Mouse (Mus musculus): Measurements from ENCODE around the gene Ccdc97. TPM values are rescaled to one million over a fixed set of nuclear protein-coding genes. Genes with fewer than 3 reads are reported as not detected.

Ccdc97 gene
- polyA plus RNA-seq, 1 experiment from 2014 or later: 24.6 TPM

DNA sequence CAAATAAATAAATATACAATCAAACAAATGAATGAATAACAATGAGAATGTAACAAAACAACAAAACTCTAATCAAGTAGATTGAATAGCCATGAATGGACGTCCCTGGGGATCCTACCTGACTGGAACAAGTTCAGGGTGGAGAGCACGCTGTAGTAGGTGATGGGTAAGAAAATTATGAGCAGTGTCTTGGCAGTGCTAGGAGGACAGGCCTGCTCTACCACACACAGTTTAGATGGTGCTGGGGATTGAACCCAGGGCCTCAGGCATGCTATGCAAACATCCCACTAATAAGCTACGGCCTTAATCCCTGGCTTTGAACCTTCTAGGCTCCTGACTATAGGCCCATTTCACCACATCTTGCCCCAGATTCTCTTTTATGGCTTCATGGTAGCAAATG, 1.4 kb downstream of the Ccdc97 start:
- no peak for ATAC-seq (ENCODE audit: low FRiP score, low read depth)
- Histone ChIP-seq H3K4me3 (peak overlapping the region; percentile 66), H3K4me1 (peaks cover 20% of the 10 kb centered on the region)

DNA sequence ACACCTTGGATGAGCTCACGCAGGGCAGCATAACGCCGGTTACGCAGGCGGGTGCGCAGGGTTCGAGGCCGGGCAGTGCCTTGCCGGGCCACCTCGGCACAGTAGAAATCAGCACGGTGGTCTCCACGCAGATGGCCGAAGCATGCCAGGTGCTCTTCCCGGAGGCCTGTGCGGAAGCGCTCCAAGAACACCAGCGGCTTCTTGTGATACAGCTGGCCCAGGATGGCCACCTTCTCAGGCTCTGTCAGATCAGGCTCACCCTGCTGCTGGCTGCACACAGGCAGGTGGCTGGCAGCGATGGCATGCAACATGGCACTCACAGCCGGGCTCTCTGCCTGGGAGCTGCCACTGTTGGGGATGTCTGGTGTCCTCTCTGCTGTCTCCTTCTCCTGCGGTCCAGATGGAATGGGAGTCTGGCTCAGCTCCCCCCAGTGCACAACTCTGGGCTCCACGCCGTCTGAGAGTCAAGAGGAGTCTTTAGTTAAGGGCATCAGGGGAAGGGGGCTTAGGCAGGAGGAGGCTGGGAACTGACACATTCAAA, 3.1 kb downstream of the Ccdc97 start:
- H3K4me2 ChIP-seq (replicated peaks): no peak overlapping the region
- H3K27me3 ChIP-seq: no peaks in the 10 kb centered on the region
- H3K4me1 ChIP-seq: peaks cover 37% of the 10 kb centered on the region
- peaks cover 50% of the 10 kb centered on the region for H3K36me3 ChIP-seq
- no peak overlapping the region for H3K4me3 ChIP-seq
- H3K9me3 ChIP-seq: no peaks in the 10 kb centered on the region
- no peak overlapping the region for H3K27ac ChIP-seq
- H3K9ac ChIP-seq: no peak overlapping the region
- WGBS: 93% methylated on average over 22 of the region's 22 CpGs
- ATAC-seq (ENCODE audit: low FRiP score, low read depth): no peak

More for the DNA sequence above, 1.4 kb downstream of the Ccdc97 start:
- WGBS: 91% methylated on average over 3 of the region's 3 CpGs
- H3K9ac ChIP-seq: peak overlapping the region; percentile 74
- H3K36me3 ChIP-seq: peaks cover 59% of the 10 kb centered on the region
- H3K27ac ChIP-seq: no peak overlapping the region
- H3K9me3 ChIP-seq: no peaks in the 10 kb centered on the region
- H3K27me3 ChIP-seq: no peaks in the 10 kb centered on the region
- peak overlapping the region; percentile 90 for H3K4me2 ChIP-seq (replicated peaks)

DNA sequence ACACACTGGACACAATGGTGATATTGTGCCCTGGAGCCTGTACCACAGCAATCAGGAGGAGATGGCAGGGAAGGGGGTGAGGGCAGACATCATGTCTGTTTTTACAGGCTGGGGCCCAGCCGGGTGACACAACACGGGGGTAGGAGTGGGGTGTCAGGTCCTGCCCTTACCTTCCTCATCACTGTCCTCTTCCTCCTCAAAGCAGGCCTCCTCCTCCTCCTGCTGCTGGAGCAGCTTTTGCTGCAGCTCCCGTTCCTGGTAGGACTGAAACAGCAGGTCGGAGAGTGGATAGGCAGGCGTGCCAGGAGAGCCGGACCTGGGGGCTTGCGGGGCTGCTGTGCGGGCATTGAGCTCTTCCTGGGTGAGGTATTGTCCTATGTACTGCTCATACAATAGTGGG, 4.3 kb downstream of the Ccdc97 start:
- ATAC-seq (ENCODE audit: low FRiP score, low read depth): no peak

DNA sequence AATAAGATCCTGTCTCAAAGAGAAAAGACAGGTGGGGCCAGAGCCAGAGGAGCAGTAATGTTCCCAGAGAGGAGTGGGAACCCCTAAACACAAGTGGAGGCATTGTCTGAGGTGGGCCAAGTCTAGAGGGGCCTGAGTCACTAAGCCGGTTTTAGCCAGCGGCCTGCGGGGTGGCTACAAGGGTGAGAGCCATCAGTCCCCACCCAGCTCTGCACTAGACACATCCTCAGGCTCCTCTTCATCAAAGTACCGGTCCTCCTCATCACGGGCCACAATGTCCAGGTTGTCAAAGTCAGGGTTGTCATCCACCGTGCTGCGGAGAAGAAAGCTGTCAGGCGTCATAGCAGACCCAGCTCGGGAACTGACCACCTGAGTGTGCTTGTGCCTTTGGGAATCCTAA, 6.1 kb downstream of the Ccdc97 start:
- H3K9ac ChIP-seq: 0 out of 2 replicates have a peak overlapping the region, but pooled peaks have one; percentile 56
- no peak overlapping the region for H3K4me2 ChIP-seq (replicated peaks)
- H3K36me3 ChIP-seq: peaks cover 43% of the 10 kb centered on the region
- 89% methylated on average over 9 of the region's 9 CpGs for WGBS
- no peak overlapping the region for H3K4me3 ChIP-seq
- no peaks in the 10 kb centered on the region for H3K9me3 ChIP-seq
- H3K27me3 ChIP-seq: no peaks in the 10 kb centered on the region
- peaks cover 46% of the 10 kb centered on the region for H3K4me1 ChIP-seq
- ATAC-seq (ENCODE audit: low FRiP score, low read depth): no peak
- H3K27ac ChIP-seq: peak overlapping the region; percentile 28; the same call in 1 of the 2 replicates

More for the DNA sequence above, 4.3 kb downstream of the Ccdc97 start:
- Histone ChIP-seq H3K36me3 (peaks cover 43% of the 10 kb centered on the region), H3K4me1 (peaks cover 48% of the 10 kb centered on the region), H3K9ac (no peak overlapping the region), H3K27me3 (no peaks in the 10 kb centered on the region), H3K27ac (no peak overlapping the region), H3K4me2 (replicated peaks) (no peak overlapping the region), H3K4me3 (no peak overlapping the region), H3K9me3 (no peaks in the 10 kb centered on the region)
- WGBS: 90% methylated on average over 8 of the region's 8 CpGs

DNA sequence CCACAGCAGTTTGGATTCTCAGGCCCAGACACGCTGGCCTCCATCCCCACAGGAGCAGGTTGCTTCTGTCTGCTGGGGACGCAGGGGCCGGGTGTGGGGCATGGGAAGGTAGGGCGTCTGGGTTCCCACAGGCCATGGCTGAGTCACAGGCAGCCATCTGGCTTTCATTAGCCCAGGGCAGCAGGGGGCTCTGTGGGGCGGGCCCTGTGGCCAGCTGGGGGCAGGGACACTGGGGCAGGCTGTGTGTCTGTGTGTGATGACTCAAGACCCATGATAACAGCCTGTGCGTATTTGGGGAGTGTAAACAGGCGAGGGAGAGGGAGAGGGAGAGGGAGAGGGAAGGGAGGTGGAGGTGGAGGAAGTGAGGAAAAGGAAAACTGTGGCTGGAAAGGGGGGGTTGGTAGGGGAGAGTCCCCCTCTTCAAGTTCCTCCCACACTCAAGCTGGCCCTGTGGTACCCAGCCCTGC, 7.1 kb downstream of the Ccdc97 start:
- peaks cover 43% of the 10 kb centered on the region for H3K4me1 ChIP-seq
- peak overlapping the region; percentile 33; the same call in 1 of the 2 replicates for H3K27ac ChIP-seq
- no peaks in the 10 kb centered on the region for H3K9me3 ChIP-seq
- ATAC-seq (ENCODE audit: low FRiP score, low read depth): no peak
- H3K9ac ChIP-seq: peak overlapping the region; percentile 56; the same call in 1 of the 2 replicates
- H3K4me3 ChIP-seq: no peak overlapping the region
- WGBS: 4% methylated on average over 7 of the region's 7 CpGs
- H3K36me3 ChIP-seq: peaks cover 43% of the 10 kb centered on the region
- H3K27me3 ChIP-seq: no peaks in the 10 kb centered on the region
- no peak overlapping the region for H3K4me2 ChIP-seq (replicated peaks)

DNA sequence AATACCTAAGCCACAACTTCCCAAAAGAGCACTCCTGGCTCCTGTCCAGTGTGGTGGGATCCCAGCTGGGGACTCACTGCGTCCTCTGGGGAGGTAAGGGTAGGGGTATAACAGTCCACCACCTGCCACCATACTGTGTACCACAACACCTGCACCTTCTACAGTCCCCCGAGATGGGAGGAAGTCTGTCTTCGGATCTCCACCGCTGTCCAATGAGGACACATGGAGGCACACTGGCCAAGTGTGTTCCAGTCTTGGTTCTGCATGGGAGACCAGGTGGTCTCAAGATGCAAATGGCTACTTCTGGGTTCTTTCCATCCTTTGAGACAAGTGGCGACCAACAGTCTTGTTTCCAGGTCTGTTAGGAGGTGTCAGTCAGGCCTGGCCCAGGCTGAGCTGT, 7.7 kb downstream of the Ccdc97 start:
- 50% methylated on average over 5 of the region's 5 CpGs for WGBS
- Histone ChIP-seq H3K9ac (no peak overlapping the region; the same call in 1 of the 2 replicates), H3K4me3 (no peak overlapping the region), H3K4me2 (replicated peaks) (no peak overlapping the region), H3K9me3 (no peaks in the 10 kb centered on the region), H3K27ac (peak overlapping the region; percentile 33; the same call in 1 of the 2 replicates), H3K4me1 (peaks cover 43% of the 10 kb centered on the region), H3K36me3 (peaks cover 43% of the 10 kb centered on the region), H3K27me3 (no peaks in the 10 kb centered on the region)
- 0 out of 2 replicates have a peak, but pooled peaks have one; percentile 24 for ATAC-seq (ENCODE audit: low FRiP score, low read depth)

DNA sequence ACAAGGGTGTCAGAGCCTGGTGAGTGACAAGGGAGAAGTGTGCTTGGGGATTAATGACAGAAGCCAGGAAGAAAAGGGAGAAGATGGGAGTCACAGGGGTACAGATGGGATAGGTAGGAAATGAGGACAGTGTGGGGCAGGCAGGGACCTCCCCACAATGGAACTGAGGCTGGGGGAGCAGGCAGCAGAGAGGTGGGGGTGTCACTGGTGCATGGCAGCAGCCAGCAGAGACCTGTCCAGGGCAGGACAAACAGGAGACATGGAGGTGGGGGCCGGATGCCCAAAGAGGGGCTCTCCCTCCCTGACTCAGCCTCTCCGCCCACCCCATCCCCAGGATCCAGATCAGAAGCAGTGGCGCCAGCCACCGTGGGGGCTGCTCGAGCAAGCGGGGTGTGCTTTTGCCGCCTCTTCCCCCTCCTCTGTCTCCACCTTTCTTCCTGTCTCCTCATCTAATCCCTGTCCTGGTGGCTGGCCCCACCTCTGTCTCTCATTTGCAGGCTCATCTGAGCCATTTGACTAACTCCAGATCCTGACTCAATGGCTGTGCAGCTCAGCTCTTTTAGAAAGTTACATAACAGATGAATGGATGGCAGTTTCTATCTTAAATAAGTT, 8.3 kb downstream of the Ccdc97 start:
- Histone ChIP-seq H3K27ac (0 out of 2 replicates have a peak overlapping the region, but pooled peaks have one; percentile 33), H3K9ac (peak overlapping the region; percentile 57), H3K27me3 (no peaks in the 10 kb centered on the region), H3K4me3 (no peak overlapping the region), H3K36me3 (peaks cover 37% of the 10 kb centered on the region), H3K4me2 (replicated peaks) (peak overlapping the region; percentile 46), H3K4me1 (peaks cover 43% of the 10 kb centered on the region), H3K9me3 (no peaks in the 10 kb centered on the region)
- 0 out of 2 replicates have a peak, but pooled peaks have one; percentile 6 for ATAC-seq (ENCODE audit: low FRiP score, low read depth)
- 10% methylated on average over 7 of the region's 7 CpGs for WGBS

DNA sequence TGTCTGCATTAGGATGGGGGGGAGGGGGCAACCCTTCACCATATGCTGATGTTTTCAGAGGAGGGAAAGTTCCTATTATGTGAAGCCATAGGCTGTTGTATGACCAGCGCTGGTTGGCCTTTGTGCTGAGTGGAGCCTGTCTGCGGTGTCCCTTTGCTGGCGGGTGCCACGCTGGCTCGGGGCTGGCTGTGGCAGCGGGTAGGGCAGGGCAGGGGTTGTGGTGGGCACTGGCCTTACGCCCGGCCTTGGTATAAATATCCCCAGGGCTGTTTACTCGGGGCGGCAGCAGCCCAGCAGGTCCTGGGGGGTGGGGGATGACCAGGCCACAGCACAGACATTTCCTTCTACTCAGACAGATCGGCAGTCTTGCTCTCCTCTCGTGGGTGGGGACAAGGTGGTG, 8.9 kb downstream of the Ccdc97 start:
- H3K4me1 ChIP-seq: peaks cover 45% of the 10 kb centered on the region
- ATAC-seq (ENCODE audit: low FRiP score, low read depth): no peak
- H3K36me3 ChIP-seq: peaks cover 30% of the 10 kb centered on the region
- H3K27me3 ChIP-seq: no peaks in the 10 kb centered on the region
- H3K27ac ChIP-seq: 0 out of 2 replicates have a peak overlapping the region, but pooled peaks have one; percentile 15
- H3K4me2 ChIP-seq (replicated peaks): peak overlapping the region; percentile 46
- H3K9me3 ChIP-seq: no peaks in the 10 kb centered on the region
- peak overlapping the region; percentile 57 for H3K9ac ChIP-seq
- WGBS: 13% methylated on average over 12 of the region's 12 CpGs
- H3K4me3 ChIP-seq: no peak overlapping the region

DNA sequence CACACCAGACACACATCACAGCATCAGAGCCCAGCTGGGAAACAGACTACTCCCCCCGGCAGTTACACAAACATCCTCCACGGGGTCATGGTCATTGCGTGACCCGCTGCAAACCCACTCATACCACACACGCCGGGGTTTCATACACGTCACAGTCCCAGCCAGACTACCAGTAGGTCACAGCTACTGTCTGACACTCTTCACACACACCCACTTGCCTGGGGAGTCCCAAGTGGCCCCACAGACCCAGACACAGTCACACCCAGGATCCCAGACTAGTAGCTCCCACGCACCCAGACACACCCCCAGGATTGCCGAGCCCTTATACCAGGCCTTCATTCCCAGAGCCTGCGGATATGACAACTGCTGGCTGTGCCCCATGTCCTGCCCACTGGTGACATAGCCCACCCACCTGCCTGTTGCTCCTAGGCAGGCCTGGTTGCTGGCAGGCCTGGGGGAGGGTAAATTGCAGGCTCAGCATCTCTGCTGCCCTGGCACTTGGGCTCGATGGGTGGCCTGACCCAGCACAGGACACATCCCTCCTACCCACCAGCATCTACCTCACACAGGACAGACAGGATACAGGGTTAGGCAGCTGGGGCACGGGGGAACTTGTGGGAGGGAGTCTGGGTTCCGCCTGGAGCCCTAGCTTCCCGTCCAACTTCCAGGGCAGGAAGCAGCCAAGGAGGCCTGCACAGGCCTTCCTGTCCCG, 11.2 kb downstream of the Ccdc97 start:
- Histone ChIP-seq H3K9me3 (no peaks in the 10 kb centered on the region), H3K36me3 (peaks cover 8% of the 10 kb centered on the region), H3K27me3 (peaks cover 16% of the 10 kb centered on the region), H3K27ac (peak overlapping the region; percentile 22; the same call in 1 of the 2 replicates), H3K4me2 (replicated peaks) (no peak overlapping the region), H3K4me3 (no peak overlapping the region), H3K9ac (peak overlapping the region; percentile 31; the same call in 1 of the 2 replicates), H3K4me1 (peaks cover 53% of the 10 kb centered on the region)
- WGBS: 54% methylated on average over 15 of the region's 15 CpGs
- no peak for ATAC-seq (ENCODE audit: low FRiP score, low read depth)

DNA sequence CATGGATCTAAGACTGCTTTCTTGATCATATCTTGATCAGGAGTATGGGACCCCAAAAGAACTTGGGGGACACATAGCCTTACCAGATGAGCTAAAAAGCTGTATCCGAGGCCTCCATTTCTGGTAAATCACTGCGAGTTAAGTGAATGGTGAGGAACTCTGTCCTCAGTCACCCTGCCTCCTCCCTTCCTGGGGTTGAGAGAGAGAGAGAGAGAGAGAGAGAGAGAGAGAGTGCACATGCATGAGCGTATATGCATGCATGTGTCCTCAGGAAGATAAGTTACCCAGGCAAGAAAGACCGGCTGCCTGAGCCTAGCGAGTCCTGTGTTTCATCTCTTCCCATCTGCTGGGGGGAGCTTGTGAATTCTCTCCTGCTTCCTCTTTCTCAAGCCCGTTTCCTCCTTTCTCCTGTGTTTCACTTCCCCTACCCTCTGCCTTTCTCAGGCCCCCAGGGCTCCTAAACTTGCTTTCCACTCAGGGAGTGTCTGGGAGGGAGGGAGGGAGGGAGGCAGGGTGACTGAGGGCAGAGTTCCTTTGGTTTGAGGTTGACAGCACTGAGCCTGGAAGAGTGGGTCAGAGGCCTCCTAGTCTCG, 12.2 kb downstream of the Ccdc97 start:
- WGBS: 65% methylated on average over 7 of the region's 7 CpGs
- Histone ChIP-seq H3K9me3 (peaks cover 6% of the 10 kb centered on the region; the same call in 1 of the 2 replicates), H3K27me3 (peaks cover 16% of the 10 kb centered on the region), H3K4me1 (peaks cover 43% of the 10 kb centered on the region), H3K27ac (peak overlapping the region; percentile 28; the same call in 1 of the 2 replicates), H3K36me3 (no peaks in the 10 kb centered on the region), H3K4me2 (replicated peaks) (no peak overlapping the region), H3K4me3 (no peak overlapping the region), H3K9ac (peak overlapping the region; percentile 8; the same call in 1 of the 2 replicates)
- no peak for ATAC-seq (ENCODE audit: low FRiP score, low read depth)

DNA sequence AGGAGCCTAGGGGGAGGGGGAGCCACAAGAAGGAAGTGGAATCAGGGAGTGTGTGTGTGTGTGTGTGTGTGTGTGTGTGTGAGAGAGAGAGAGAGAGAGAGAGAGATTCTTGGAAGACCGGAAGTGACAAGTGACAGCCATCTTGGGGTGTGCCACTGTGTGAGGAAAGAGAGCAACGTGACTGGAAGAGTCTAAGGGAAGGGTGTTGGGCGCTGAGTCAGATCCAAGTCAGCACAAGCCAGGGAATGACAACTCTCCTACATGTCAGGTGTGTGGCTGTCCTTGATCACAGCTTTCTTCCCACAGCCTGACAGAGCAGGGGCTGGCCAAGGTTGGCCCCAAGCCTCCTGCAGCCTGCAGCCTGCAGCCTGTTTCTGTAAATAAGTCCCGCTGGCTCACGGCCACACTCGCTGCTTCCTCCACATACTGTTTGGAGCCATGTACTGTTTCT, 13.1 kb downstream of the Ccdc97 start:
- H3K36me3 ChIP-seq: no peaks in the 10 kb centered on the region
- no peak overlapping the region for H3K4me3 ChIP-seq
- H3K9me3 ChIP-seq: peaks cover 6% of the 10 kb centered on the region; the same call in 1 of the 2 replicates
- no peak overlapping the region for H3K4me2 ChIP-seq (replicated peaks)
- WGBS: 60% methylated on average over 6 of the region's 6 CpGs
- peaks cover 16% of the 10 kb centered on the region for H3K27me3 ChIP-seq
- H3K4me1 ChIP-seq: peaks cover 34% of the 10 kb centered on the region
- H3K9ac ChIP-seq: no peak overlapping the region
- H3K27ac ChIP-seq: no peak overlapping the region
- no peak for ATAC-seq (ENCODE audit: low FRiP score, low read depth)
